Mouse (Mus musculus) retina, postnatal 7 days (tissue): ENCODE measurements around the gene Taf12.

Source experiments
- DNase-seq: peaks from one replicate; pipeline ENCODE4 v3.0.0-alpha.2; 2012; ENCODE audit warnings: low read depth, low spot score

Gene Taf12

GRCm38 (mm10) chr4:132274156-132274862, at the start of gene Taf12:
Gene Taf12, plus strand, starts transcription at chr4:132274375.
- peak; percentile 91 for DNase-seq

GRCm38 (mm10) chr4:132230422-132230821, 43.8 kb upstream of the Taf12 start:
- DNase-seq = no peak

GRCm38 (mm10) chr4:132234710-132235109, 39.5 kb upstream of the Taf12 start:
- no peak for DNase-seq

GRCm38 (mm10) chr4:132238356-132238755, 35.8 kb upstream of the Taf12 start:
- DNase-seq = no peak

- DNase-seq = no peak
Measured at GRCm38 (mm10) chr4:132240367-132240766, 33.8 kb upstream of the Taf12 start.

- DNase-seq = no peak
Measured at GRCm38 (mm10) chr4:132241208-132241607, 33.0 kb upstream of the Taf12 start.

- DNase-seq = no peak
Measured at GRCm38 (mm10) chr4:132245643-132246042, 28.5 kb upstream of the Taf12 start.

GRCm38 (mm10) chr4:132247451-132247997, 26.7 kb upstream of the Taf12 start:
- DNase-seq = no peak

GRCm38 (mm10) chr4:132251596-132251995, 22.6 kb upstream of the Taf12 start:
- no peak for DNase-seq

GRCm38 (mm10) chr4:132253128-132253527, 21.0 kb upstream of the Taf12 start:
- no peak for DNase-seq

GRCm38 (mm10) chr4:132253622-132254021, 20.6 kb upstream of the Taf12 start:
- no peak for DNase-seq

- DNase-seq = no peak
Measured at GRCm38 (mm10) chr4:132254986-132255385, 19.2 kb upstream of the Taf12 start.

GRCm38 (mm10) chr4:132256384-132256783, 17.8 kb upstream of the Taf12 start:
- DNase-seq = no peak

GRCm38 (mm10) chr4:132259248-132259647, 14.9 kb upstream of the Taf12 start:
- DNase-seq = no peak

- DNase-seq = no peak
Measured at GRCm38 (mm10) chr4:132260404-132261379, 13.5 kb upstream of the Taf12 start.

- peak; percentile 77 for DNase-seq
Measured at GRCm38 (mm10) chr4:132261514-132262357, 12.4 kb upstream of the Taf12 start, which contains the start of gene Gmeb1. Gene Gmeb1, minus strand, starts transcription at chr4:132261602.

GRCm38 (mm10) chr4:132262358-132262616, 11.9 kb upstream of the Taf12 start:
- no peak for DNase-seq

GRCm38 (mm10) chr4:132263313-132263712, 10.9 kb upstream of the Taf12 start:
- no peak for DNase-seq

GRCm38 (mm10) chr4:132266835-132267349, 7.3 kb upstream of the Taf12 start:
- DNase-seq = no peak

- no peak for DNase-seq
Measured at GRCm38 (mm10) chr4:132268871-132269739, 5.1 kb upstream of the Taf12 start.
